Mouse (Mus musculus): ENCODE measurements around the gene Hsf4. TPM values are rescaled to one million over a fixed set of nuclear protein-coding genes. Genes with fewer than 3 reads are reported as not detected.

Hsf4 gene
- total and polyA plus RNA-seq, 2 experiments from 2014 or later, result 0.34 TPM; not detected in 1

- peaks cover 23% of the 10 kb centered on the region for H3K4me1 ChIP-seq (ENCODE audit: control insufficient read depth, insufficient read depth)
- peaks cover 20% of the 10 kb centered on the region for H3K36me3 ChIP-seq (replicated peaks; ENCODE audit: control insufficient read depth, insufficient read depth, low read length)
- no peak for TF ChIP-seq EP300 (IDR thresholded peaks at IDR 0.05; ENCODE audit: low read depth)
- TF ChIP-seq CTCF (IDR thresholded peaks at IDR 0.05; ENCODE audit: low read depth), result no peak
- 31% methylated on average over 11 of the region's 11 CpGs for WGBS
- no peaks in the 10 kb centered on the region for H3K9me3 ChIP-seq (replicated peaks; ENCODE audit: control insufficient read depth, low read length)
- 0 out of 2 replicates have a peak, but pooled peaks have one; percentile 5 for ATAC-seq (ENCODE audit: insufficient read depth, low read depth)
- H3K4me2 ChIP-seq (ENCODE audit: low read depth, low read length), result peak within 1 kb of the TSS; percentile 79
- H3K9ac ChIP-seq (replicated peaks; ENCODE audit: low read depth, low read length), result peak within 1 kb of the TSS; percentile 79; the same call in 1 of the 2 replicates
- DNase-seq (ENCODE audit: low spot score), result peak; percentile 31
- peak within 1 kb of the TSS; percentile 76 for H3K27ac ChIP-seq (ENCODE audit: low read depth)
- peak within 1 kb of the TSS; percentile 78 for H3K4me3 ChIP-seq (ENCODE audit: low read depth, low read length)
- no peaks in the 10 kb centered on the region for H3K27me3 ChIP-seq (ENCODE audit: control insufficient read depth, insufficient read depth, low read length)
These were observed 26.4 kb downstream of the Hsf4 start, which contains the start of gene Exoc3l for GRCm38 (mm10) chr8:105295895-105296573. Exoc3l (minus strand) TSS chr8:105296101.

GRCm38 (mm10) chr8:105297511-105298192 lies 28.1 kb downstream of the Hsf4 start, which contains the start of gene E2f4:
E2f4 (plus strand) TSS chr8:105297663.
- ATAC-seq (ENCODE audit: insufficient read depth, low read depth) (peak; percentile 93), DNase-seq (ENCODE audit: low spot score) (peak; percentile 94)
- H3K9me3 ChIP-seq (replicated peaks; ENCODE audit: control insufficient read depth, low read length), result no peaks in the 10 kb centered on the region
- WGBS, result under 1% methylated on average over 57 of the region's 58 CpGs
- H3K4me1 ChIP-seq (ENCODE audit: control insufficient read depth, insufficient read depth), result peaks cover 23% of the 10 kb centered on the region
- H3K36me3 ChIP-seq (replicated peaks; ENCODE audit: control insufficient read depth, insufficient read depth, low read length), result peaks cover 35% of the 10 kb centered on the region
- TF ChIP-seq CTCF (IDR thresholded peaks at IDR 0.05; ENCODE audit: low read depth) (no peak), EP300 (IDR thresholded peaks at IDR 0.05; ENCODE audit: low read depth) (no peak)
- peak within 1 kb of the TSS; percentile 76 for H3K27ac ChIP-seq (ENCODE audit: low read depth)
- H3K9ac ChIP-seq (replicated peaks; ENCODE audit: low read depth, low read length), result peak within 1 kb of the TSS; percentile 79
- H3K27me3 ChIP-seq (ENCODE audit: control insufficient read depth, insufficient read depth, low read length), result no peaks in the 10 kb centered on the region
- H3K4me2 ChIP-seq (ENCODE audit: low read depth, low read length), result peak within 1 kb of the TSS; percentile 79
- peak within 1 kb of the TSS; percentile 78 for H3K4me3 ChIP-seq (ENCODE audit: low read depth, low read length)

GRCm38 (mm10) chr8:105298351-105299252 lies 29.0 kb downstream of the Hsf4 start:
- Histone ChIP-seq H3K27ac (ENCODE audit: low read depth) (peak overlapping the region; percentile 76; the same call in 1 of the 2 replicates), H3K36me3 (replicated peaks; ENCODE audit: control insufficient read depth, insufficient read depth, low read length) (peaks cover 44% of the 10 kb centered on the region), H3K4me3 (ENCODE audit: low read depth, low read length) (peak overlapping the region; percentile 78), H3K9ac (replicated peaks; ENCODE audit: low read depth, low read length) (peak overlapping the region; percentile 79), H3K27me3 (ENCODE audit: control insufficient read depth, insufficient read depth, low read length) (no peaks in the 10 kb centered on the region), H3K4me1 (ENCODE audit: control insufficient read depth, insufficient read depth) (peaks cover 23% of the 10 kb centered on the region), H3K4me2 (ENCODE audit: low read depth, low read length) (peak overlapping the region; percentile 79), H3K9me3 (replicated peaks; ENCODE audit: control insufficient read depth, low read length) (no peaks in the 10 kb centered on the region)
- 39% methylated on average over 18 of the region's 18 CpGs for WGBS
- no peak for DNase-seq (ENCODE audit: low spot score)
- TF ChIP-seq EP300 (IDR thresholded peaks at IDR 0.05; ENCODE audit: low read depth) (no peak), CTCF (IDR thresholded peaks at IDR 0.05; ENCODE audit: low read depth) (no peak)
- ATAC-seq (ENCODE audit: insufficient read depth, low read depth), result no peak

GRCm38 (mm10) chr8:105299962-105300361 lies 30.4 kb downstream of the Hsf4 start:
- no peak overlapping the region for H3K27ac ChIP-seq (ENCODE audit: low read depth)
- ATAC-seq (ENCODE audit: insufficient read depth, low read depth), result no peak

GRCm38 (mm10) chr8:105303396-105303795 lies 33.8 kb downstream of the Hsf4 start:
- no peak for TF ChIP-seq EP300 (IDR thresholded peaks at IDR 0.05; ENCODE audit: low read depth)
- no peak for TF ChIP-seq CTCF (IDR thresholded peaks at IDR 0.05; ENCODE audit: low read depth)
- no peak overlapping the region for H3K9ac ChIP-seq (replicated peaks; ENCODE audit: low read depth, low read length)
- H3K4me1 ChIP-seq (ENCODE audit: control insufficient read depth, insufficient read depth), result peaks cover 30% of the 10 kb centered on the region
- H3K36me3 ChIP-seq (replicated peaks; ENCODE audit: control insufficient read depth, insufficient read depth, low read length), result peaks cover 51% of the 10 kb centered on the region
- 0 out of 2 replicates have a peak overlapping the region, but pooled peaks have one; percentile 22 for H3K27ac ChIP-seq (ENCODE audit: low read depth)
- no peak for ATAC-seq (ENCODE audit: insufficient read depth, low read depth)
- H3K4me2 ChIP-seq (ENCODE audit: low read depth, low read length), result no peak overlapping the region
- DNase-seq (ENCODE audit: low spot score), result no peak
- no peaks in the 10 kb centered on the region for H3K27me3 ChIP-seq (ENCODE audit: control insufficient read depth, insufficient read depth, low read length)
- H3K9me3 ChIP-seq (replicated peaks; ENCODE audit: control insufficient read depth, low read length), result no peaks in the 10 kb centered on the region
- WGBS, result 78% methylated on average over 8 of the region's 8 CpGs
- H3K4me3 ChIP-seq (ENCODE audit: low read depth, low read length), result no peak overlapping the region

More at GRCm38 (mm10) chr8:105299962-105300361, 30.4 kb downstream of the Hsf4 start:
- Histone ChIP-seq H3K36me3 (replicated peaks; ENCODE audit: control insufficient read depth, insufficient read depth, low read length) (peaks cover 44% of the 10 kb centered on the region), H3K9ac (replicated peaks; ENCODE audit: low read depth, low read length) (no peak overlapping the region), H3K4me1 (ENCODE audit: control insufficient read depth, insufficient read depth) (peaks cover 35% of the 10 kb centered on the region), H3K4me3 (ENCODE audit: low read depth, low read length) (no peak overlapping the region), H3K27me3 (ENCODE audit: control insufficient read depth, insufficient read depth, low read length) (no peaks in the 10 kb centered on the region), H3K4me2 (ENCODE audit: low read depth, low read length) (no peak overlapping the region), H3K9me3 (replicated peaks; ENCODE audit: control insufficient read depth, low read length) (no peaks in the 10 kb centered on the region)
- no peak for DNase-seq (ENCODE audit: low spot score)
- 88% methylated on average over 8 of the region's 8 CpGs for WGBS
- TF ChIP-seq EP300 (IDR thresholded peaks at IDR 0.05; ENCODE audit: low read depth) (no peak), CTCF (IDR thresholded peaks at IDR 0.05; ENCODE audit: low read depth) (no peak)

Data from heart, postnatal 0 days (tissue).